Mouse (Mus musculus) gastrocnemius, postnatal 25 days (tissue): ENCODE results near the gene Cd3eap. TPM values are rescaled to one million over a fixed set of nuclear protein-coding genes. Genes with fewer than 3 reads are reported as not detected.

ENCODE experiments used
- DNase-seq: peaks from one replicate; pipeline ENCODE4 v3.0.0; 2022
- total RNA-seq, 2 experiments: library from RNA; stranded (reverse); gene quantifications; 1 replicate in 1 of 2; 2 replicates in 1 of 2; pipeline ENCODE4 v1.2.3; 2021

The Cd3eap gene
- total RNA-seq, 2 experiments from 2014 or later, result 8.5 to 10.1 TPM

DNA sequence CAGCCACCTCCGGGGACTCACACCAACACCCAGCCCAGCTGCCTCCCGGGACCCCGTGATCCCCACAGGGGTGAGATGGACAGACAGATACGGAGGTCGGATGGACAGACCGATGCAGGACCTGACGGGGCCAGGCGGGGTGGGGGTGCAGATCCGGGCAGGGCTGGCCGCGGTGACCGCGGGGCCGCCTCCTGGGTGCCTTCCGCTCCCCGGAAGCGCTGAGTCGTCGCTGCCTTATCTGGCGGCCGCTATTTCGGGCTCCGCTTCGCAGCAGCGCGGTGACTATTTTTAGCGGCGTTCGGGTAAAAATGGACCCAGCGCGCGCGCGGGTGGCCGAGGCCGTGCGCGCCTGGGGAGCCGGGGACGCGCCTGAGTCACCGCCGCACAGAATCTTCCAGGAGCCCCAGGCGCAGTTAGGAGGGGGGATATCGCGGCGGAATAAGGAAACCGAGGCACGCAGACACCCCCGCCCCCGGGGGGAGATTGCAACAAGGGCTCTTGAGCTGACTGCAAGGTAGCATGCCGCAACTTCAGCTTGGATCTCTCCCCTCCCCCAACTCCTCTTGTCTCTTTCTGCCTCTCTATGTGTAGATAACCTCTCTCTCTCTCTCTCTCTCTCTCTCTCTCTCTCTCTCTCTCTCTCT lies 26.5 kb downstream of the Cd3eap start:
- DNase-seq, result peak; percentile 83

DNA sequence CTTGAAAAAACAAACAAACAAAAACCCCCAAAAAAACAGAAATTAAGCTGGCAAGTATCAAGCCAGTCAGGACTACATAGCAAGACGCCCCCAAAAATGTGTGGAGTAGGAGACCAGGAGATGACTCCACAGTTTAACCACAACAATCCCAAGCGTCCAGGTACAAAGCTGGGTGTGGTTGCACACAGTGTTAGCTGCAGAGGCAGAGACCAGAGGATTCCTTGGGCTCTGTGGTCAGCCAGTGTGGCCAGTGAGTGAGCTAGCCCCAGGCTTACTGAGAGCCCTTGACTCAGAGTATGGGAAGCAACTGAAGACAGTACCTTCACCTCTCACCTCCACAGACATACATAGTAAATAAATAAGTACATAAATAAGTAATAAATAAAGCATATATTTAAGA lies 27.4 kb downstream of the Cd3eap start:
- no peak for DNase-seq

DNA sequence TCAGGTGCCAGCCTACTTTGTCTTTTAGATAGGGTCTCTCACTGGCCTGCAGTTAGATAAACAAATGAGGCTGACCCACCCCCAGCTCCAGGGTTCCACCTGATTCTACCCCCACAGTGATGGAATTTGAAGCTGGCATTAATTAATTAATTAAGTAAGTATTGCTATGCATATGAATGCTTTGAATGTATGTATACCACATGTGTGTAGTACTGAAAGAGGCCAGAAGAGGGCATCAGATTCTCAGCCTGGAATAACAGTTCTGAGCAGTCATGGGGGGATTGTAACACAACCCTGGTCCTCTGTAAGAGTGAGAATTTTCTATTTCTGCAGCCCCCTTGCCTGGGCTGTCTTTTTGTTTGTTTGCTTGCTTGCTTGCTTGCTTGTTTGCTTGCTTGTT lies 30.9 kb downstream of the Cd3eap start:
- DNase-seq, result no peak

DNA sequence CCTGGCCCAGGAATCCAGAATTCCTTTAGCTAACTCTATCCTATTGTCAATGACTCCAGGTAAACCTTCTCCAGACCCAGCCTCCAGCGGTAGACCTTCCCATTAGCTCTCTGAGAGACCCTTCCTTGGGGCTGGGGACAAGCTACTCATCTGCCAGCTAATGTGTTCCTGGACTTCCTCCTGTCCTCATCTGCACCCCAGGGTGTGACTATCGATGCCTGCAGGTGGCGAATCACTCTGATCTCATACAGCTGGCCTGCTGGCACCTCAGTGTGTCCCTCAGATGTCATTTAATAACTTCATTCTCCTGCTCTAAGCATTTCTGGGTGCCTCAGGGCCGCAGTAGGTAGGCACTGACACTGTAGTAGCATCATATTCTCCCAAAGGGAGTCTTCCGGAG lies 31.5 kb downstream of the Cd3eap start:
- DNase-seq, result no peak

DNA sequence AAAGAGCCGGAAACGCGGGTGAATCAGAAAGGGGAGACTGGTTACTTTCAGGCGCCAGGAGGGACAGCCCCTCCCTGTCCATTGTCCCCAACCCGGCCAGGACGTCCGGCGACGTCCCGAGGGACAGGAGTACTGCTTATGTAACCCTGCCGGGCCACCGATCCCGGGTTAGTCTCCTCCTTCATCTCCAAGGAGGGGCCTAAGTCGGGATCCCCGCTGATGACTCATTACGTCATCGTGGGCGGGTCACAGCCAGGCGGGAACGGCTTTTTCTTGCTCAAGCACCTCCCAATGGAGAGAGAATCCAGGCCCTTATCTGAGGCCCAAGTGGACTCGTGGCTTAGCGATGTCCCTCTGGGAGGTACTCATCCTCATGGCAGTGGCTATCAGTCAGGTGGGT lies 32.2 kb downstream of the Cd3eap start:
- peak; percentile 90 for DNase-seq

DNA sequence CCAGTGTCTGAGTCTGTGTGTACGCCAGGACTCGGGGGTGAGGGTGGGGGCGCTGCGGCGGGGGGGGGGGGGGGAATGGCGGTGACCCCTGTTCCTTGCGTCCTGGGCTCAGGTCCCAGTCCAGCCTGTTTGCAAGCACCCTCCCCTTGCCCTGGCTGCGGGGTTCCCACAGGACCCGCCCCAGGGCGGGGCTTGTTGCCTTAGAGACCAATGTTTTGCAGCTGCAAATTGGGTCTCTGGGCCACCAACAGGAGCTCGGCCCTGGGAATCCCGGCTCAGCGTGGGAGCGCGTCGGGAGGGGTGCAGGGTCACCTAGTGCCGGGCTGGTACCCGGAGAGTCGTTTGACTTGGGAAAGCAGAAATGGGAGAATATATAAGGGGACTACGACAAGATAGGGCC lies 32.9 kb downstream of the Cd3eap start:
- peak; percentile 87 for DNase-seq

DNA sequence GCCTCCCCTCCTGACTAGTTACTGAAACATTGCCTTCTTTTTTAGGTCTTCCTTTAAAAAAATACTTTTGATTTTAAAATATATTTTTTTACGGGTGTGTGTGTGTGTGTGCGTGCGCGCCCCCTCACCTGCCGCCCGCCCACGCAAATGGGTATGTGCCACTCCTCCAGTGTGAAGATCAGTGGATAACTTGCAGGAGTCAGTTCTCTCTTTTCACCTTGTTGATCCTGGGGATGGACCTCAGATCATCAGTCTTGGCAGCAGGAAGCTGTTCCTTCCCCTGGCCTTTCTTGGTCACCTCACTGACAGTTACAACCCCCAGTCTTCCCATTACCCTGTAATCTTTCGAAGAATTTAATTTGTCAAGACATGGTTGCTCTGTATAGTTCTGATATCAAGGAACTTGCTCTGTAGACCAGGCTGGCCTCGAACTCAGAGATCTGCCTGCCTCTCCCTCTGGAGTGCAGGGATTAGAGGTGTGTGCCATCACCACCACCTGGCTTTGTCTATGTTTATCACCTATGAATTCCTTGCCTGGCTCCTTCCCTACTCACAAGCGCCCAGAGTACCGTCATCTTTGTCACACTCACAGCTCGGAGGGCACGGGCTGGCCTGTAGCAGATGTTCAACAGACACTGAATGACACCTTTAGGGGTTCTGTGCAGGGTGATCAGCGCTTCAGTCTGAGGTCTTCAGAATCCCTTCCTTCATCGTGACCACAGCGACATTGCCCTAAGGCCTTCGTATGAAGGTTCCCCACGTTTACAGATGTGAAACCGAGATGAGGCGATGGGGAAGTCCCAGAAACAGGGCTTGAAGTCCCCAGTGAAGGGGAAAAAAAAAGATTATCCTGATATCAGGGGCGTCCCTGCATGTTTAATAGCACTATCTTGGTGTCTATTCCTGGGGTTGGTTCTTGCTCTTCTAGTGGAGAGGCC lies 33.8 kb downstream of the Cd3eap start:
- no peak for DNase-seq

DNA sequence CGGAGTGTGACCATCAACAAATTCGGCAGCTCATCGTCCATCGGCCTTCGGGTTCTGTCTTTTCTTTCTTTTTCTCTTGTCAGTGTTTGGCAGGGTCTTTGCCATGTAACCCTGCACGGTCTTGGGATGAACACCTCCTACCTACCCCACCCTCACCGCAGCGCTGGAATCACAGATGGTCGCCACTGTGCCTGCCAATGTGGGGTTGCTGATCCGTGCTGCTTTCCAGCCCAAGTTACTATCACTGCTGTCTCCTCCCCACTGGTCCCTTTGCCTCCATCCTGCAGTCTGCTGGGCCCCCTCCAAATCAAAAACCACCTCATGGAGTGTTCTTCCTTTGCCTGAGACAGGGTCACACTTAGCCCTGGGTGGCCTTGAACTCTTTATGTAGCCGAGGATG lies 35.1 kb downstream of the Cd3eap start:
- no peak for DNase-seq

DNA sequence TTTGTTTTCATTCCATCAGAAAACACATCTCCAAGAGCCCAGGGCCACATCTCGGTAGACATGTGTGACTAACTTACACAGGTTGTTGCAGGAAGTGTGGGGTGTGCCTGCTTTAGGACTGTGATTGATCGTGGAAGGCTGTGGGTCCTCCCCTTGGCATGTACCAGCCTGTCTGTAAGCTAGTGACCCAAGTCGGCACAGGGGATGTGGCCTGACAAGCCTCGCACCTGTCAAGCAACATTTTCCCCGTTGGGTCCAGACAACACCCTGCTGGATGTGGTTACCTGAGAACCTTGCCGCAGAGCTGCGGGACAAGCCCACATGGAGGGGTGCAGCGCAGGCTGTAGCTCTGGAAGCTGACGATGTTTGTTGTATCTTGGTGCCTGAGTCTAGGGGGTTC lies 36.8 kb downstream of the Cd3eap start:
- no peak for DNase-seq

DNA sequence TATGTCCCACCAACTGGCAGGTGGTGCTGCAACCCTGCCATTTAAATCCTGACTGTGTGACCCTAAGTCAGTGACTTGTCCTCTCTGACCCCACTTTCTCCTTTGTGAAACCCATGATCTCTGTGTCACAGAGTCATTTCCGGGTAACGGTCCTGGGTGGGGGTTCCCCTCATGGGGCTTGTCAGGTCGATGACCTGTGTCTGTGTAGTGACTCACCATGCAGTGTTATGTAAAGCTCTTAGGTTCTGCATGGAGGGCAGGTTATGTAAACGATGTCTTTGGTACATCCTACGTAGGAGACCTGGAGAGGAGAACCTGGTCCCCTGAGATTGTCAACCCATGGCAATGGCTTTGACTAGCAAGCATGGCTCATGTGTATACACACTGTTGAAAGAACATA lies 37.8 kb downstream of the Cd3eap start:
- no peak for DNase-seq

DNA sequence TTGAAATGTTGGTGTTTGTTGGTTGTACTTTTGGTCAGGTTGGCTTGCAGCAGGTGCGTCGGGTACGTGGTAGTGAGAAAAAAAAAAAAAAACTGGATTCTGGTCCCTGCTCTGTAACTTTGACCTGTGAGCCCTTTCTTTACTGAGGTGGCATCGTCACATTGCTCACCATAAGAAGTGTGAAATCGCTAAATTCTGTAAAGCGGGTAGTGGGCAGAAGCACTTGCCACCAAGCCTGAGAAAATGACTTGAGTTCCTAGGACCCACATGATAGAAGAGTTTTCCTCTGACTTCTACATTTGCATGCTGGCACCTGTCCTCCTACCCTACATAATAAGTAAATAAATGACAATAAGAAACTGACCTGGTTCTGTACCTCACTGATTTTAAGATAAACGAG lies 38.6 kb downstream of the Cd3eap start:
- no peak for DNase-seq

DNA sequence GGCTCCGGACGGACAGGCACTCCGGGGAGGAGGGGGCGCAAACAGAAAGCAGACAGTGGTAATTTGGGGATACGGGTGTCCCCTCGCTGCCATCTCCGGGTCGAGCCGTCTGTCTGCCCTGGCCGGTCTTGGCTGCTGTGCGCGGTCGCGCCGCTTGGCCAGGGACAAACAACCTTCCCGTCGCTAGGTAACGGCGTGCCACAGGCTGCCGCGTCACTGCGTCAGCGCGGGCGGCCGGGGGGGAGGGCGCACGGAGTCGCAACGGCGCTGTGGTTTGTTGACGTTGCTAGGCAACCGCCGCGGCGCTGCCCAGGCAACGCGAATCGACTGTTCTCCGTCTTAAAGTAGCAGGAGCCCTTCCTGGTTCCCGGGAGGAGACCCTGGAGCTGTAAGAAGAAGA lies 39.4 kb downstream of the Cd3eap start:
- DNase-seq, result peak; percentile 96

DNA sequence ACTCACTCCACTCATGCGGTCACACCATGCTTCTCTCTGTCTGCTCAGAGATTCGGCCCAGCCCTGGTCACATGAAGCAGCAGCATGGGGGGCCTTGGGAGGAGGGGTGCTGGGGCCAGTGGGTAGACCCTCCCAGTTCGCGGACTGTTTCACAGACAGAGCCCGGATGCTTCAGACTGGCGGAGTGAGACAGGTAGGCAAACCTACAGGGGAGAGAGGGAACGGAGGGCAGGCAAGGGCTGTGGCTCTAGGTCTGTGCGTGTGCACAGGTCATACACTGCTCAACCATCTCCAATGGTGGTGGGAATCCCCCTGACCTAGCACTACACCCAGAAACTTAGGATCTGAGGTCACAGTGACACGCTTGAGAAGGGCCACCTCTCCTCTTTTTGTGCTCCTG lies 39.8 kb downstream of the Cd3eap start:
- DNase-seq, result no peak

DNA sequence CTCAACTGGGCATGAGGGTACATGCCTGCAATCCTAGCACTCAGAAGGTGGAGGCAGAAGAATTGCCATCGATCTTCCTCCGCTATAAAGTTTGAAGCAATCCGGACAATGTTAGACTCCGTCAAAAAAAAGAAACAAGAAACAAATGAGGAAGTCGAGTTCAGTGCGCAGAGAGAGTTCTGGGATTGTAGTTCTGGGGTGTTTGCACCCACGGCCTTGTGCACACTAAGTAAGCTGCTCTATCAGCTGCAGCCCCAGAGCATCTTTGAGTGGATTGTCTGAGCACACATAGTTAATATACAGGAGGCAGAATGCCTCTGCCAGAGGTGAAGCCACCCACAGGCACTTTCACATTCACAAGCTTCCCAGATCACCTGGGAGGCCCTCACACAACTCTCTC lies 40.6 kb downstream of the Cd3eap start:
- DNase-seq, result no peak

DNA sequence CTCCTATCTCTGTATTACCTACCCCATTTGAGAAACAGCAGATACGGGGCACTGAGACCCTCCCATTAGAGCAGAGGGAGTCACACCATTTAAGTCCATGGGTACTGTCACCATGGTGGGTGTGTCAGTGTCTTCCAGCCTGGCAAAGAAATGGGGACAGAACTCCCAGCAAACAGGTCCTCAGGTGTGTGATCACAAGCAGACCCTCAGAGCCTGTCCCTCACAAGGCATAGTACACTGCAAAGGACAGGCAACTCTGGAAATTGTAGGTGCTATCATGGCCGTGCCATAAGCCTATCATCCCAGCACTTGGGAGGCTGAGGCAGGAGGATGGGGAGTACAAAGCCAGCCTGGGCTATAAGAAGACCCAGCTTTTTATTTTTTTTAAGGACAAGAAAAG lies 41.1 kb downstream of the Cd3eap start:
- no peak for DNase-seq

DNA sequence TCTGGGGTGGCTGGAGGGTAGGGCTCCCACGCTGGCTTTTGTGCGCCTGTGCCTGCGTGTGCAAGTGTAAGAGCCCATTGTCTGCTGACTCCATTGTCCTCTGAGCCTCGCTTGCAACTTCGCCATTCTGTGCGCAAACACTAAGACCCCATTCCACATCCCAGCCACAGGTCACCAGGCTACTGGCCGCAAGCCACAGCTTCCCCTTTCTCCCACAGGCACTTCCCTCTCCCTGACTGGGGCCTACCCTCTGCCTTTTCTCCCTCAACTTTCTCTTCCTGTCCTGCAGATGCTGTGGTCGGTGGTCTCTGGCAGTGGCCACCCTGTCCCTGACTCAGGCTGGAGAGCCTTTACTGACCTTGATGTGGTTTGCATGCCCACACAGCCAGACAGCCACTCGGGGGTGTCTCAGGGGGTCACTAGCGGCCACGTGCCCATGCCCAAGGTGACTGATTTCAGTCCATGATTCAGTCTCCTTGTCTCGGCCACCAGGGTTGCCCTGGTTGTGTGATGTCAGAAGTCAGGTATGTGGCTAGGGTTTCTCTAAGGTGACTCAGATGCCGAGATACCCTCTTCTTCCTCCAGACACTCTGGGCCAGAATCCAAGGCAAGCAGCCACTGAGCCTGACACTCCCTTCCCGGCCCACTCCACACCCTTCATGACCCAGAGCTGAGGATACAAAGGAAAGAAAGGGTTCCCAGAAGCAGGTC lies 42.7 kb downstream of the Cd3eap start:
- peak; percentile 35 for DNase-seq

DNA sequence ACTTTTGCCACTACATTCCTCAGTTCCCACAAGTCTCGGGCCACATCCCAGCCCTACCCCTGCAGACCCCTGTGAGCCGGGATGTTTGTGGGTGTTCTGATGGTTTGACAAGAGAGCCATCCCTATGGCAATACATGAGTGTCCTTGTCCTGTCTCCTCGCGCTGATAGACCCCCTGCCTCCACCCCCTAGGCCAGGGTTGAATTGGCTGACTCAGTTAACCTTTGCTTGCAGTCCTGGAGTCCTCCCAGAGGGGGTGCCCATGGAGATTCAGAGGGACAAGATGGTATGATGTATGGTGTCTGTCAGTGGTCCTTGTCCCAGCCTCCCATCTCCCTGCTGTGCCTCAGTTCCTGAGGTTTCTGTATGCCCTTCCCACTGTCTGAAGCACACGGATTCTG lies 45.2 kb downstream of the Cd3eap start:
- no peak for DNase-seq

DNA sequence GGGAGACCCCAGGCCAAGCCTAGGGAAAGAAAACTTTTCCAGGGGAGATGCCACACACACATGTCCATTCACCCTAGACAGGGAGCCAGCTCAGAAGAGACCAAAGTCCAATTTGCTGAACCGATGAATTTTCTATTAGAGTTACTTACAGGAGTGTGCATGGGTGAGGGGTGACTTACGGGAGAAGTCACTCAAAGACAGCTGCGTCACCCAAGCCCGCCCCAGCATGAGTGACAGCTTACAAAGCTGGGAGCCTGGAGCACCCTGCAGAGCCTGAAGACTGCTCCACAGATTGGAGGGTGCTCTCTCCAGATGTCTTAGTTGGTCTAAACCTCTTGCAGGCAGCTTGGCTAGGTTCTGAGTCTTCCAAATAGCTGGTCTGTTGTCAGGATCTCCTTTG lies 47.3 kb downstream of the Cd3eap start:
- no peak for DNase-seq

DNA sequence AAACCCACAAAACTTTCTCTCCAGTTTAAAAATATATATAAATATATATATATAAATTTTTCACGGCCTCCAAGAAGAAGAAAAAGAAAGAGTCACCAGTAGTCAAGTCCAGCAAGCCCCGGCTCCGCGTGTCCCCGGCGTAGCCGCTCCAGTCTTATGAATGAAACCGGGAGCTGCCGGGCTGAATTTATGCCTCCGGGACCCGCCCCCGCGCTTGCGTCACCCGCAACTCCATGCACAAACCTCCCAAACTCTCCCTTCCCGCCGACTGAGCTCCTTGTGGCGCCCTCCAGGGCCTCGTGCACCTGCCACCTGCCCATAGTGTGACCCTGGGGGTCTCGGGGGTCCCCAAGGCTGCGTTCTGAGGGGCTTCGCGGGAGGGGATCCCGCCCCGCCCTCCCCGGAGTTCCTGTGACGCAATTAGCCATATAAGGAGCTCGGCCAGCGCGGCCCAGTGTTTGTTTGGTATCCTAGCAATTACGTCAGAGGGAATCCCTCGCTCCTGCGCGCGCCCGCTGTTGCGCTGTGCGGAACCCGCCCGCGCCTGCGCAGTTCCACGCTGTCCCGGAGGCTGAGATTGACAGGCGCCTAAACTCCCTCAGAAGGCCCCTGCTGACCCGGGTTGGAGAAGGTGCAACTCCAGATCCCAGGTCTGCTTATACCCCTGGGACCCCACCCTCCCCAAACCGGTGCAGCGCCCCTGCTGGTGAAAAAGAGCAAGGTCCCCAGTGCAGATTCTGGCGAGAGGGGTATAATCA lies 49.2 kb downstream of the Cd3eap start, which contains the start of gene Fosb:
Fosb (minus strand) TSS at position 168 of the 758 bp plus-strand sequence.
- DNase-seq, result peak; percentile 93

DNA sequence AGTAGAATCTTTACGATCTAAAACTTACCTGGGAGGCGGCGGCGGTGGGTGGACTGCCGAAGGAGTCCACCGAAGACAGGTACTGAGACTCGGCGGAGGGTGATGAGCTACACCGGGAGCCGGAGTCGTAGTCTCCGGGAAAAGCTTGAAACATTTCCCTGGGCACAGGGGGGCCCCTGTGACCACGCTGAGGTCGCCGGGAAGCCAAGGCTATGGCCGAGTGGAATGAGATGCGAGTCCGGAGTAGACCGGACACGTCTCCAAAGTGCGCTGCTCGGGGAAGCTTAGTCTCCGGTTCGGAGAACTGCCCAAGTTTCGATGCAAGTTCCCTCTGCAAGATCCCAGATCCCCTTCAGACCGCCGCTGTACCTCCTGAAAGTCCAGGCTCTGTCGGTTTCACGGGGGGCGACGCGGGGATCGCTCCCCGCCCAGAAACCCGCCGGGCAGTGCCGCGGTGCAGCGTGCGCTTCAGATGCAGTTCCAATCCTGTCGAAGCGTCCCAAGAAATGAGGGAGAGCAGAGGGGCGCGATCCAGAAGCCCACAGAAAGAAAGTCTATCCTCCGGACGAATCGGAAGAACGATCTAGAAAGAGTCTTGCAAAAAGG lies 49.9 kb downstream of the Cd3eap start:
- no peak for DNase-seq

DNA sequence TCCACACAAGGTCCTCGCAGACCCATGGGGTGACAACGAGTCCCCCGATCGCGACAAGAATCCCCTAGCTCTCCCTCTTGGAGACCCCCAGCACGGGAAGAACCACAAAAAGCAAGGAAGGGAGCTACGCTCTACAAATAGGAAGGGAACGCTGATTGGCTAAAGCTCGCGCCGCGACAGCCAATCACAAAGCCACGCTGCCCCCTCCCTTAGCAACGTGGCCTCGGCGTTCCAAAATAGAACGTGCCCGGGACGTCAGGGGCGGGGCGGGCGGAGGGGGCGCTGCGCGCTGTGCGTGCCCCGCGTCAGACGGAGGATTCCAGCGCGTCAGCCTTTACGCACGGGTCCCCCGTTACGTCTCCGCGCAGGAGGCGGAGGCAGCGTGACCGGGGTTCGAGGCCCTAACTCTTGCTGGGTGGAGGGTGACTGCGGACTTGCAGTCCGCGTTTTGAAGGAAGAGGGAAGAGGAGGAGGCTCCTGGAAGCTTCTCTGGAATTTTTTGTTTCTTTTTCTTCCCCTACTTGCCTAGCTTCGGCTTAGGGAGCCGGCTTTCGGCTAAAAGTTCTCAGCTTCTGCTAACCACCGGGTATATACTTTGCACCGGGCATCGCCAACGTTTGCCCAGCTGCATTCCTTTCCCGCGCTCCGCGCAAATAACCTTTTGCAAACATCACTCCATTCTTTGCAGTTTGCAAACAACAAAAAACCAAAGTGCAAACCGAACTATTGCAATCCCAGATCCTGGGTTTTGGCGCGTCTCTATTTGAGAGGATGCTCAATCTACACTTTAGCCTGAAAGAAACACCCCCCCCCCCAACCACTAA lies 50.6 kb downstream of the Cd3eap start:
- peak; percentile 97 for DNase-seq
